In the genomic region with DNA sequence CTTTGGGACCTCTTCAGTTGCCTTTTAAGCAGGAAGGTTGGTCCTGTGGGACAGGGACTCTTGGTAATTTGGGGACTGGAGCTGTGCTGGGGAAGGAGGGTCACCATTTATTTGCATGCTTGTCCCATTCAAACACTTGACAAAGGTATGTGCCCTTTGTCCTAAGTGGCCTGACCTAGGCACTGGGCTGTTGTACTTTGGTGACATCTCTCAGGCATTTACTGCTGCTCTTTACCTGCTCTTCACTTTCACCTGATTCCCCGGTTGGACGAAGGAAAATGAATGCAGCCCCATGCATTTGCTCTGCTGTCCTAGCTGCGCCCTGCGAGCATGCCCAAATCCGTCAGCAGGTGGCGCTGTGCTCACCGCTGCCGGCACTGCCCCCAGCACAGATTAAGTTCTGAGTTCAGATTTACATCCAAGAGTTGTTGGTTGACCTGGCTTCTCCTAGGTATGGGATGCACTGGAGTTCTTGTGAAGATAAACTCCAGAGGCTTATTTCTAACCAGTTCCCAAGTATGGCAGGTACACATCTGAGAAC, we compare ENCODE assay signal across 9 mouse cellular contexts. TPM values are rescaled to one million over a fixed set of nuclear protein-coding genes. Genes with fewer than 3 reads are reported as not detected.
A peak's percentile ranks its signal among the peaks of the same experiment; 100 is the strongest.
DNase-seq lines count a peak whose midpoint lies in the region; ATAC-seq and TF ChIP-seq lines count a peak whose summit lies in the region.
"Had no signal": no experiment of that assay in that cellular context is flagged by ENCODE, and none has a peak within 500 bp of the region (broad histone marks: within the 10 kb centered on the region; RNA-seq: fewer than 3 reads in every experiment).

No protein-coding gene starts in this region.

- no peaks in the 10 kb centered on the region for H3K27me3 ChIP-seq in heart, postnatal 0 days (ENCODE audit: control insufficient read depth, insufficient read depth, low read length)
- H3K27me3 ChIP-seq in limb, embryonic 11.5 days (ENCODE audit: control insufficient read depth, insufficient read depth, low read length): peaks cover 14% of the 10 kb centered on the region

- no peaks in the 10 kb centered on the region for H3K9me3 ChIP-seq in heart, postnatal 0 days (replicated peaks; ENCODE audit: control insufficient read depth, low read length)
- no peaks in the 10 kb centered on the region for H3K9me3 ChIP-seq in limb, embryonic 11.5 days (ENCODE audit: control insufficient read depth, low read length)
- H3K9me3 ChIP-seq: limb, embryonic 15.5 days had no signal

- H3K27ac ChIP-seq in heart, postnatal 0 days (ENCODE audit: low read depth): no peak overlapping the region
- no peak overlapping the region for H3K27ac ChIP-seq in limb, embryonic 11.5 days (replicated peaks; ENCODE audit: low read depth, low read length)
- H3K27ac ChIP-seq: limb, embryonic 15.5 days had no signal

- H3K4me1 ChIP-seq in heart, postnatal 0 days (ENCODE audit: control insufficient read depth, insufficient read depth): no peaks in the 10 kb centered on the region
- H3K4me1 ChIP-seq in limb, embryonic 11.5 days (ENCODE audit: control insufficient read depth, insufficient read depth, low read length): no peaks in the 10 kb centered on the region

- ATAC-seq in heart, postnatal 0 days (ENCODE audit: insufficient read depth, low read depth): no peak
- no peak for ATAC-seq in limb, embryonic 11.5 days (ENCODE audit: insufficient number of reproducible peaks, low FRiP score, low TSS enrichment, low read depth)

- no peaks in the 10 kb centered on the region for H3K36me3 ChIP-seq in heart, postnatal 0 days (replicated peaks; ENCODE audit: control insufficient read depth, insufficient read depth, low read length)
- H3K36me3 ChIP-seq in limb, embryonic 11.5 days (ENCODE audit: control insufficient read depth, insufficient read depth, low read length): no peaks in the 10 kb centered on the region
- H3K36me3 ChIP-seq: limb, embryonic 15.5 days had no signal

- no peak for DNase-seq in heart, postnatal 0 days (ENCODE audit: low spot score)
- DNase-seq in heart, adult 11 months: no peak
- DNase-seq in urinary bladder, postnatal 25 days (ENCODE audit: low spot score): peak; percentile 72
- no peak for DNase-seq in urinary bladder, postnatal 4 days (ENCODE audit: low spot score in 2 of 2)
- peak; percentile 54 to 66 for DNase-seq in cerebellum, postnatal 14 days
- peak; percentile 69 for DNase-seq in limb, embryonic 11.5 days (ENCODE audit: low spot score)
- peak; percentile 46 to 71 for DNase-seq in spleen, adult 18-20 months
- no peak for DNase-seq in left cerebral cortex, postnatal 25 days (ENCODE audit: low spot score in 2 of 2)

- peak; percentile 69 for TF ChIP-seq CTCF in heart, postnatal 0 days (IDR thresholded peaks at IDR 0.05; ENCODE audit: low read depth)

- H3K9ac ChIP-seq in heart, postnatal 0 days (replicated peaks; ENCODE audit: low read depth, low read length): no peak overlapping the region
- H3K9ac ChIP-seq in limb, embryonic 11.5 days (ENCODE audit: low read length): no peak overlapping the region
- H3K9ac ChIP-seq: limb, embryonic 15.5 days had no signal

- H3K4me3 ChIP-seq in heart, postnatal 0 days (ENCODE audit: low read depth, low read length): no peak overlapping the region
- no peak overlapping the region for H3K4me3 ChIP-seq in limb, embryonic 11.5 days (ENCODE audit: low read depth, low read length)
- H3K4me3 ChIP-seq: limb, embryonic 15.5 days had no signal

- H3K4me2 ChIP-seq in heart, postnatal 0 days (ENCODE audit: low read depth, low read length): no peak overlapping the region
- H3K4me2 ChIP-seq in limb, embryonic 11.5 days (ENCODE audit: low read depth, severe bottlenecking): no peak overlapping the region
- H3K4me2 ChIP-seq: limb, embryonic 15.5 days had no signal

- intact Hi-C loops in left cerebral cortex, postnatal 25 days (cut with DNase I): no loop called here

- 18% methylated on average over 8 of the region's 8 CpGs for WGBS in heart, postnatal 0 days
- 10% methylated on average over 8 of the region's 8 CpGs for WGBS in limb, embryonic 11.5 days

- no peak for TF ChIP-seq EP300 in heart, postnatal 0 days (IDR thresholded peaks at IDR 0.05; ENCODE audit: low read depth)

RNA-seq across cellular contexts. Expression of gene Taf8, which starts 28.6 kb away (rescaled TPM):
- 14.7 and 26.4 TPM in 2 replicates for total RNA-seq in heart, postnatal 0 days (2014; rRNA removed; ENCODE audit: low replicate concordance)
- 11.5 and 11.9 TPM in 2 replicates for polyA plus RNA-seq in heart, postnatal 0 days (2015; fragmentation: Nextera tagmentation; extraction: Ambion mirVana)
- polyA plus RNA-seq in limb, embryonic 11.5 days (2014; fragmentation: Nextera tagmentation; extraction: Ambion mirVana): 30.4 and 33.7 TPM in 2 replicates
- total RNA-seq in left cerebral cortex, postnatal 25 days (2021): 10 to 100 TPM; 16.4 to 16.7 TPM

RNA-seq across cellular contexts. Expression of gene Ccnd3, which starts 31.3 kb away (rescaled TPM):
- total RNA-seq in heart, postnatal 0 days (2014; rRNA removed; ENCODE audit: low replicate concordance): 231 and 248 TPM in 2 replicates
- polyA plus RNA-seq in heart, postnatal 0 days (2015; fragmentation: Nextera tagmentation; extraction: Ambion mirVana): 180 and 187 TPM in 2 replicates
- 345 and 350 TPM in 2 replicates for polyA plus RNA-seq in limb, embryonic 11.5 days (2014; fragmentation: Nextera tagmentation; extraction: Ambion mirVana)
- total RNA-seq in left cerebral cortex, postnatal 25 days (2021): 10 to 100 TPM; 31.0 to 31.7 TPM

RNA-seq across cellular contexts. Expression of gene 1700001C19Rik, which starts 36.3 kb away (rescaled TPM):
- 3.4 TPM in 1 of 2 replicates, not detected in the other for total RNA-seq in heart, postnatal 0 days (2014; rRNA removed; ENCODE audit: low replicate concordance)
- 1.1 and 1.4 TPM in 2 replicates for polyA plus RNA-seq in heart, postnatal 0 days (2015; fragmentation: Nextera tagmentation; extraction: Ambion mirVana)
- 0.12 TPM in 1 of 2 replicates, not detected in the other for polyA plus RNA-seq in limb, embryonic 11.5 days (2014; fragmentation: Nextera tagmentation; extraction: Ambion mirVana)
- total RNA-seq in left cerebral cortex, postnatal 25 days (2021): under 1 TPM in 1 of 2 experiments, not detected in 1; 0.39 TPM

RNA-seq across cellular contexts. Expression of gene AI661453, which starts 37.1 kb away (rescaled TPM):
- total RNA-seq in heart, postnatal 0 days (2014; rRNA removed; ENCODE audit: low replicate concordance): 1.3 and 1.8 TPM in 2 replicates
- 0.92 and 1.0 TPM in 2 replicates for polyA plus RNA-seq in heart, postnatal 0 days (2015; fragmentation: Nextera tagmentation; extraction: Ambion mirVana)
- polyA plus RNA-seq in limb, embryonic 11.5 days (2014; fragmentation: Nextera tagmentation; extraction: Ambion mirVana): 0.41 and 0.74 TPM in 2 replicates
- under 1 TPM; 0.32 to 0.41 TPM for total RNA-seq in left cerebral cortex, postnatal 25 days (2021)

Comparison
In these comparisons a context has a peak if more than half of its experiments do, and no peak if none do; other contexts are left out.
1. DNase-seq: peak in urinary bladder, postnatal 25 days (single experiment), cerebellum, postnatal 14 days (2 of 2), limb, embryonic 11.5 days (single experiment) and spleen, adult 18-20 months (2 of 2); none in heart, postnatal 0 days (single experiment), heart, adult 11 months (single experiment), urinary bladder, postnatal 4 days (0 of 2) and left cerebral cortex, postnatal 25 days (0 of 2).